Mouse (Mus musculus) lung, postnatal 0 days (tissue): ENCODE results near the gene Sh3pxd2a.
A peak's percentile ranks its signal among the peaks of the same experiment; 100 is the strongest.

ENCODE experiments used
- CTCF ChIP-seq: IDR thresholded peaks from 2 replicates; pipeline ENCODE4 v1.5.1; 2016; ENCODE audit warnings: antibody characterized with exemption, mild to moderate bottlenecking
- EP300 ChIP-seq: IDR thresholded peaks from 2 replicates; pipeline ENCODE4 v1.6.1; 2016; ENCODE audit warnings: antibody characterized with exemption, mild to moderate bottlenecking, control low read depth

- TF ChIP-seq CTCF (no peak), EP300 (peak; percentile 54)
Measured at GRCm38 (mm10) chr19:47387887-47388286, 76.3 kb downstream of the Sh3pxd2a start.
